Mouse (Mus musculus): ENCODE data around the gene Stk24. TPM values are rescaled to one million over a fixed set of nuclear protein-coding genes. Genes with fewer than 3 reads are reported as not detected.
"Not testable (repeated sequence)": the region's sequence is repeated elsewhere in the genome, so short reads cannot be mapped to it uniquely, and the experiment has no call there.

Stk24 gene
- total and polyA plus RNA-seq, 3 experiments: 62.5 to 79.3 TPM; not detected in 1

GRCm38 (mm10) chr14:121414635-121415241, 34.9 kb upstream of the Stk24 start:
- no peaks in the 10 kb centered on the region for H3K79me2 ChIP-seq (ENCODE audit: control insufficient read depth, insufficient read depth, low read length, poor library complexity)
- no peak for DNase-seq (ENCODE audit: low read depth, low spot score)
- H3K4me3 ChIP-seq (ENCODE audit: control insufficient read depth in 1 of 2, insufficient read depth in 1 of 2, low read depth in 2 of 2, low read length in 2 of 2): no peak overlapping the region
- peaks cover 0 to 1% of the 10 kb centered on the region in 2 experiments; a peak in 3 of 4 replicates for H3K27me3 ChIP-seq (ENCODE audit: control insufficient read depth in 1 of 2, insufficient read depth in 2 of 2, low read length in 2 of 2)
- H3K9ac ChIP-seq (ENCODE audit: control insufficient read depth, low read depth, low read length, poor library complexity, severe bottlenecking): no peak overlapping the region
- no peak overlapping the region for H3K27ac ChIP-seq (ENCODE audit: control insufficient read depth, low read depth, low read length)
- TF ChIP-seq TCF12 (IDR thresholded peaks at IDR 0.05; ENCODE audit: low read depth, low read length) (no peak), UBTF (IDR thresholded peaks at IDR 0.05; ENCODE audit: borderline replicate concordance, insufficient read depth, low read depth, low read length) (no peak), USF1 (IDR thresholded peaks at IDR 0.05; ENCODE audit: low read depth, low read length) (0 out of 2 replicates have a peak, but pooled peaks have one; percentile 19)
- H3K4me1 ChIP-seq (ENCODE audit: control insufficient read depth in 1 of 2, insufficient read depth in 2 of 2, low read length in 2 of 2): no peaks in the 10 kb centered on the region
- no peaks in the 10 kb centered on the region for H3K36me3 ChIP-seq (ENCODE audit: control insufficient read depth in 1 of 2, insufficient read depth in 2 of 2, low read length in 2 of 2)
- H3K9me3 ChIP-seq (replicated peaks; ENCODE audit: insufficient read depth, low read length): no peaks in the 10 kb centered on the region

DNA sequence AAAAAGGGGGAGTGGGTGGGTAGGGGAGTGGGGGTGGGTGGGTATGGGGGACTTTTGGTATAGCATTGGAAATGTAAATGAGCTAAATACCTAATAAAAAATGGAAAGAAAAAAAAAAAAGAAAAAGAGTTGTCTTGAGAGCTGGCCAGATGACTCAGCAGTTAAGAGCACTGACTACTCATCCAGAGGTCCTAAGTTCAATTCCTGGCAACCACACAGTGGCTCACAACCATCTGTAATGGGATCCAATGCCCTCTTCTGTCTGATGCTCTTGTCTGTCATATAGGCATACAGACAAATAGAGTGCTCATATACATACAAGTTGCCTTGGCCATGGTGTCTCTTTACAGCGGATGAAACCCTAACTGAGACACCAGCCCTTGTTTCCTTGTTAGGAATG, 33.9 kb upstream of the Stk24 start:
- not testable (repeated sequence) for H3K4me3 ChIP-seq (ENCODE audit: control insufficient read depth in 1 of 2, insufficient read depth in 1 of 2, low read depth in 2 of 2, low read length in 2 of 2); H3K9me3 ChIP-seq (replicated peaks; ENCODE audit: insufficient read depth, low read length); H3K79me2 ChIP-seq (ENCODE audit: control insufficient read depth, insufficient read depth, low read length, poor library complexity); H3K36me3 ChIP-seq (ENCODE audit: control insufficient read depth in 1 of 2, insufficient read depth in 2 of 2, low read length in 2 of 2); H3K27ac ChIP-seq (ENCODE audit: control insufficient read depth, low read depth, low read length); DNase-seq (ENCODE audit: low read depth, low spot score); H3K27me3 ChIP-seq (ENCODE audit: control insufficient read depth in 1 of 2, insufficient read depth in 2 of 2, low read length in 2 of 2); H3K9ac ChIP-seq (ENCODE audit: control insufficient read depth, low read depth, low read length, poor library complexity, severe bottlenecking); H3K4me1 ChIP-seq (ENCODE audit: control insufficient read depth in 1 of 2, insufficient read depth in 2 of 2, low read length in 2 of 2)

- no peaks in the 10 kb centered on the region for H3K36me3 ChIP-seq (ENCODE audit: control insufficient read depth in 1 of 2, insufficient read depth in 2 of 2, low read length in 2 of 2)
- H3K4me3 ChIP-seq (ENCODE audit: control insufficient read depth in 1 of 2, insufficient read depth in 1 of 2, low read depth in 2 of 2, low read length in 2 of 2): no peak overlapping the region
- no peaks in the 10 kb centered on the region for H3K9me3 ChIP-seq (replicated peaks; ENCODE audit: insufficient read depth, low read length)
- peaks cover 0 to 1% of the 10 kb centered on the region in 2 experiments; a peak in 2 of 4 replicates for H3K27me3 ChIP-seq (ENCODE audit: control insufficient read depth in 1 of 2, insufficient read depth in 2 of 2, low read length in 2 of 2)
- TF ChIP-seq GABPA (IDR thresholded peaks at IDR 0.05; ENCODE audit: low read depth, low read length): no peak
- TF ChIP-seq USF2 (IDR thresholded peaks at IDR 0.05; ENCODE audit: borderline replicate concordance in 1 of 2, insufficient read depth in 1 of 2, low read depth in 1 of 2, low read length in 2 of 2): no peak
- no peak for TF ChIP-seq ZC3H11A (IDR thresholded peaks at IDR 0.05; ENCODE audit: low read depth, low read length)
- no peak for TF ChIP-seq MAFK (IDR thresholded peaks at IDR 0.05; ENCODE audit: borderline replicate concordance, low read depth, low read length)
- no peak for TF ChIP-seq TCF12 (IDR thresholded peaks at IDR 0.05; ENCODE audit: low read depth, low read length)
- no peak for TF ChIP-seq POLR2A (IDR thresholded peaks at IDR 0.05; ENCODE audit: control insufficient read depth in 1 of 2, insufficient read depth in 1 of 2, low read depth in 1 of 2, low read length in 2 of 2, poor library complexity in 1 of 2)
- no peak for TF ChIP-seq BHLHE40 (IDR thresholded peaks at IDR 0.05; ENCODE audit: borderline replicate concordance, low read depth, low read length)
- no peak for TF ChIP-seq MAX (IDR thresholded peaks at IDR 0.05; ENCODE audit: low read length)
- no peak for TF ChIP-seq RAD21 (IDR thresholded peaks at IDR 0.05; ENCODE audit: low read depth, low read length)
- no peak for TF ChIP-seq NELFE (IDR thresholded peaks at IDR 0.05; ENCODE audit: low read depth, low read length)
- TF ChIP-seq MYC (IDR thresholded peaks at IDR 0.05; ENCODE audit: low read depth, low read length): no peak
- no peak for TF ChIP-seq ZNF384 (IDR thresholded peaks at IDR 0.05; ENCODE audit: low read depth, low read length)
- no peak for TF ChIP-seq GATA1 (IDR thresholded peaks at IDR 0.05; ENCODE audit: low read depth, low read length)
- no peak for TF ChIP-seq MEF2A (IDR thresholded peaks at IDR 0.05; ENCODE audit: extremely low read depth, insufficient replicate concordance, low read depth, low read length, poor library complexity, severe bottlenecking)
- TF ChIP-seq HCFC1 (IDR thresholded peaks at IDR 0.05; ENCODE audit: low read depth, low read length): no peak
- DNase-seq (ENCODE audit: low read depth, low spot score): no peak
- no peak overlapping the region for H3K27ac ChIP-seq (ENCODE audit: control insufficient read depth, low read depth, low read length)
- H3K79me2 ChIP-seq (ENCODE audit: control insufficient read depth, insufficient read depth, low read length, poor library complexity): no peaks in the 10 kb centered on the region
- H3K9ac ChIP-seq (ENCODE audit: control insufficient read depth, low read depth, low read length, poor library complexity, severe bottlenecking): no peak overlapping the region
- H3K4me1 ChIP-seq (ENCODE audit: control insufficient read depth in 1 of 2, insufficient read depth in 2 of 2, low read length in 2 of 2): no peaks in the 10 kb centered on the region
Measured at GRCm38 (mm10) chr14:121408944-121409343, 29.1 kb upstream of the Stk24 start.
